Mouse (Mus musculus) induced T-regulatory cell, adult 2 months (primary cell): ENCODE measurements around the gene Ccn5.

Experiments used
- DNase-seq: peaks from one replicate; pipeline ENCODE4 v3.0.0-alpha.2; 2012; ENCODE audit warnings: low read depth

Gene Ccn5

GRCm38 (mm10) chr2:163842043-163842442 lies 21.4 kb downstream of the Ccn5 start:
- DNase-seq = no peak

GRCm38 (mm10) chr2:163853461-163853901 lies 32.8 kb downstream of the Ccn5 start, which contains the start of gene Kcnk15:
Gene Kcnk15, plus strand, starts transcription at chr2:163853651.
- DNase-seq = no peak

- no peak for DNase-seq
Measured at GRCm38 (mm10) chr2:163857233-163857632, 36.6 kb downstream of the Ccn5 start.

- DNase-seq = peak; percentile 13
Measured at GRCm38 (mm10) chr2:163858254-163858947, 37.7 kb downstream of the Ccn5 start.

GRCm38 (mm10) chr2:163865311-163865710 lies 44.6 kb downstream of the Ccn5 start:
- DNase-seq = no peak

- no peak for DNase-seq
Measured at GRCm38 (mm10) chr2:163866061-163866460, 45.4 kb downstream of the Ccn5 start.

- no peak for DNase-seq
Measured at GRCm38 (mm10) chr2:163869783-163870182, 49.1 kb downstream of the Ccn5 start.

- DNase-seq = no peak
Measured at GRCm38 (mm10) chr2:163871266-163871665, 50.6 kb downstream of the Ccn5 start.

GRCm38 (mm10) chr2:163871906-163872305 lies 51.2 kb downstream of the Ccn5 start:
- no peak for DNase-seq

GRCm38 (mm10) chr2:163874877-163875276 lies 54.2 kb downstream of the Ccn5 start:
- no peak for DNase-seq

- DNase-seq = no peak
Measured at GRCm38 (mm10) chr2:163875484-163875883, 54.8 kb downstream of the Ccn5 start.

GRCm38 (mm10) chr2:163876830-163877498 lies 56.3 kb downstream of the Ccn5 start:
- DNase-seq = no peak

GRCm38 (mm10) chr2:163880891-163881290 lies 60.2 kb downstream of the Ccn5 start:
- no peak for DNase-seq
